Comparison of ENCODE assay signal across 26 mouse cellular contexts in the genomic region with DNA sequence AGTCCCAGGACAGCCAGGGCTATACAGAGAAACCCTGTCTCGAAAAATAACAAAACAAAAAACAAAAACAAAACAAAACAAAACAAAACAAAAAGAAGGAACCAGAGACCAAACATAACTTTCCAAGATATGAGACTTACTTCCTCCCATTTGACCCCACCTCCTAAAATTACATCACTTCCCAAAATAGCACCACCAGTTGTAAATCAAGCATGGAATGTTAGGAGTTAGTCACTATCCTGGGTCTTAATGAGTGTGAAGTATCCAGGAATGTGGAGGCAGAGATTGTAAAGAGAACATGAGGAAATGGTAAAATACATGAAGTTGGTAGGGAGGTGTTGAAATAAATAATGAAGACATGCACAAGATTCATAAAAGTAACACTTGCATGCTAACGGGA. TPM values are rescaled to one million over a fixed set of nuclear protein-coding genes. Genes with fewer than 3 reads are reported as not detected.
A peak's percentile ranks its signal among the peaks of the same experiment; 100 is the strongest.
DNase-seq lines count a peak whose midpoint lies in the region; ATAC-seq and TF ChIP-seq lines count a peak whose summit lies in the region.
"Had no signal": no experiment of that assay in that cellular context is flagged by ENCODE, and none has a peak within 500 bp of the region (broad histone marks: within the 10 kb centered on the region; RNA-seq: fewer than 3 reads in every experiment).

No protein-coding gene starts in this region.

- H3K36me3 ChIP-seq in MEL (ENCODE audit: control insufficient read depth in 1 of 2, insufficient read depth in 2 of 2, low read length in 2 of 2), result no peaks in the 10 kb centered on the region; a peak in 1 of 4 replicates
- H3K36me3 ChIP-seq: forebrain, embryonic 12.5 days; hindbrain, embryonic 13.5 days; liver, embryonic 12.5 days; midbrain, embryonic 13.5 days had no signal

- peak; percentile 22 for DNase-seq in 3134 (ENCODE audit: extremely low read depth, insufficient read length, low spot score)
- DNase-seq in 3T3-L1 (ENCODE audit: low read depth, low spot score), result peak; percentile 58
- peak; percentile 19 for DNase-seq in MEL (ENCODE audit: low read depth, low spot score)
- DNase-seq in left cerebral cortex, adult 8-10 months (ENCODE audit: low spot score in 2 of 2), result no peak
- DNase-seq in frontal cortex, postnatal 10 days (ENCODE audit: low spot score in 2 of 2), result no peak
- DNase-seq in yolk sac, embryonic 10.5 days (ENCODE audit: low spot score), result no peak
- no peak for DNase-seq in adrenal gland, adult 2 months
- DNase-seq: cerebellum, adult 11 months; cerebellum, postnatal 10 days; forebrain, postnatal 0 days; gastrocnemius, postnatal 14 days; heart, adult 18-20 months; heart, postnatal 4 days; kidney, adult 8-10 months; kidney, postnatal 25 days; left cerebral cortex, postnatal 4 days; liver, postnatal 0 days; lung, postnatal 10 days had no signal

- H3K9me3 ChIP-seq in MEL (replicated peaks; ENCODE audit: insufficient read depth, low read length), result no peaks in the 10 kb centered on the region
- H3K9me3 ChIP-seq: forebrain, embryonic 12.5 days; hindbrain, embryonic 13.5 days; liver, embryonic 12.5 days; megakaryocyte, embryonic 14.5 days; midbrain, embryonic 13.5 days had no signal

- no peak for TF ChIP-seq CTCF in MEL (IDR thresholded peaks at IDR 0.05 in 2 of 3, conservative IDR thresholded peaks at IDR 0.05 in 1 of 3; ENCODE audit: control insufficient read depth in 1 of 3, insufficient read depth in 1 of 3, low read depth in 2 of 3, low read length in 3 of 3, poor library complexity in 1 of 3, severe bottlenecking in 1 of 3)

- TF ChIP-seq POLR2A in MEL (IDR thresholded peaks at IDR 0.05; ENCODE audit: control insufficient read depth in 1 of 2, insufficient read depth in 1 of 2, low read depth in 1 of 2, low read length in 2 of 2, poor library complexity in 1 of 2), result no peak

- 0 out of 2 replicates have a peak, but pooled peaks have one; percentile 36 for ATAC-seq in common myeloid progenitor, adult 5-6 weeks (replicated peaks; ENCODE audit: low read depth, poor library complexity, severe bottlenecking)
- ATAC-seq: forebrain, postnatal 0 days; intestine, embryonic 16.5 days; liver, embryonic 12.5 days; liver, postnatal 0 days; midbrain, embryonic 13.5 days; Patski had no signal

- no peak for TF ChIP-seq RAD21 in MEL (IDR thresholded peaks at IDR 0.05; ENCODE audit: low read depth, low read length)

- no peak for TF ChIP-seq EP300 in MEL (IDR thresholded peaks at IDR 0.05; ENCODE audit: low read depth in 1 of 2, low read length in 2 of 2)

- no peaks in the 10 kb centered on the region for H3K79me2 ChIP-seq in MEL (ENCODE audit: control insufficient read depth, insufficient read depth, low read length, poor library complexity)

- peaks cover 0 to 2% of the 10 kb centered on the region in 2 experiments; a peak in 2 of 4 replicates for H3K27me3 ChIP-seq in MEL (ENCODE audit: control insufficient read depth in 1 of 2, insufficient read depth in 2 of 2, low read length in 2 of 2)
- H3K27me3 ChIP-seq: forebrain, embryonic 12.5 days; hindbrain, embryonic 13.5 days; liver, embryonic 12.5 days; midbrain, embryonic 13.5 days had no signal

- no peak overlapping the region; a peak in 1 of 4 replicates for H3K4me3 ChIP-seq in MEL (ENCODE audit: control insufficient read depth in 1 of 2, insufficient read depth in 1 of 2, low read depth in 2 of 2, low read length in 2 of 2)
- H3K4me3 ChIP-seq: forebrain, embryonic 12.5 days; hindbrain, embryonic 13.5 days; liver, embryonic 12.5 days; megakaryocyte, embryonic 14.5 days; midbrain, embryonic 13.5 days had no signal

- H3K9ac ChIP-seq in MEL (ENCODE audit: control insufficient read depth, low read depth, low read length, poor library complexity, severe bottlenecking), result no peak overlapping the region
- H3K9ac ChIP-seq: forebrain, embryonic 12.5 days; forebrain, postnatal 0 days; hindbrain, embryonic 13.5 days; liver, embryonic 12.5 days; liver, postnatal 0 days; midbrain, embryonic 13.5 days had no signal

- H3K4me1 ChIP-seq in MEL (ENCODE audit: control insufficient read depth in 1 of 2, insufficient read depth in 2 of 2, low read length in 2 of 2), result peaks cover 0 to 2% of the 10 kb centered on the region in 2 experiments; a peak in 1 of 4 replicates
- H3K4me1 ChIP-seq: forebrain, embryonic 12.5 days; hindbrain, embryonic 13.5 days; liver, embryonic 12.5 days; midbrain, embryonic 13.5 days had no signal

- no peak overlapping the region for H3K27ac ChIP-seq in MEL (ENCODE audit: control insufficient read depth, low read depth, low read length)
- H3K27ac ChIP-seq: forebrain, embryonic 12.5 days; hindbrain, embryonic 13.5 days; liver, embryonic 12.5 days; midbrain, embryonic 13.5 days had no signal

TF ChIP-seq in MEL, 35 proteins besides CTCF, POLR2A, EP300 and RAD21:
- no peak for TF ChIP-seq UBTF (IDR thresholded peaks at IDR 0.05; ENCODE audit: borderline replicate concordance, insufficient read depth, low read depth, low read length)
- 0 out of 2 replicates have a peak, but pooled peaks have one; percentile 21 for TF ChIP-seq ETS1 (IDR thresholded peaks at IDR 0.05; ENCODE audit: low read depth, low read length)
- no peak for TF ChIP-seq ZKSCAN1 (IDR thresholded peaks at IDR 0.05; ENCODE audit: low read depth, low read length)
- peak; percentile 66; the same call in 1 of the 2 replicates for TF ChIP-seq MEF2A (IDR thresholded peaks at IDR 0.05; ENCODE audit: extremely low read depth, insufficient replicate concordance, low read depth, low read length, poor library complexity, severe bottlenecking)
- no peak for TF ChIP-seq MYC (IDR thresholded peaks at IDR 0.05; ENCODE audit: low read depth, low read length)

RNA-seq across cellular contexts. Expression of a gene that starts 21.1 kb away (rescaled TPM):
- total RNA-seq in MEL (2012; rRNA removed), result 9.8 and 10.9 TPM in 2 replicates
- polyA plus RNA-seq in MEL (2012; ENCODE audit: insufficient read depth in 1 of 2, insufficient read length in 2 of 2, low read depth in 1 of 2, low replicate concordance in 2 of 2, missing spikeins in 1 of 2), result 10 to 100 TPM in 1 of 2 experiments, not detected in 1; 15.1 TPM
- 21.8 and 32.8 TPM in 2 replicates for total RNA-seq in common myeloid progenitor, adult 5-6 weeks (2017)
- 10 to 100 TPM; 35.5 to 49.7 (median 40.8) TPM for total RNA-seq in left cerebral cortex, adult 8-10 months (2022)
- 10 to 100 TPM; 33.6 to 60.4 TPM for total RNA-seq in adrenal gland, adult 2 months (2021)
- polyA plus RNA-seq in adrenal gland, adult 2 months (2012; rRNA removed), result 16.7 and 17.7 TPM in 2 replicates

Comparison
In these comparisons a context has a peak if more than half of its experiments do, and no peak if none do; other contexts are left out.
1. DNase-seq: peak in 3134 (single experiment), 3T3-L1 (single experiment) and MEL (single experiment); none in left cerebral cortex, adult 8-10 months (0 of 2), frontal cortex, postnatal 10 days (0 of 2), yolk sac, embryonic 10.5 days (single experiment) and adrenal gland, adult 2 months (single experiment).